Mouse (Mus musculus) embryo, embryonic 11.5 days (tissue): Measurements from ENCODE around the gene Tom1l2.

ENCODE experiments used
- DNase-seq: peaks from one replicate; pipeline ENCODE4 v3.0.0-alpha.2; 2012; ENCODE audit warnings: low read depth, low spot score

Gene Tom1l2

GRCm38 (mm10) chr11:60265271-60265985 lies 87.3 kb downstream of the Tom1l2 start:
- DNase-seq: no peak

GRCm38 (mm10) chr11:60264651-60265050 lies 88.1 kb downstream of the Tom1l2 start:
- no peak for DNase-seq

GRCm38 (mm10) chr11:60262396-60262795 lies 90.3 kb downstream of the Tom1l2 start:
- no peak for DNase-seq

GRCm38 (mm10) chr11:60260743-60261142 lies 92.0 kb downstream of the Tom1l2 start:
- DNase-seq: no peak

GRCm38 (mm10) chr11:60257696-60258095 lies 95.0 kb downstream of the Tom1l2 start:
- DNase-seq: no peak

- no peak for DNase-seq
Observed at GRCm38 (mm10) chr11:60256713-60257112, 96.0 kb downstream of the Tom1l2 start.

GRCm38 (mm10) chr11:60256176-60256681 lies 96.5 kb downstream of the Tom1l2 start:
- no peak for DNase-seq

GRCm38 (mm10) chr11:60255639-60256038 lies 97.1 kb downstream of the Tom1l2 start:
- DNase-seq: no peak

- DNase-seq: no peak
Observed at GRCm38 (mm10) chr11:60255181-60255580, 97.5 kb downstream of the Tom1l2 start.

GRCm38 (mm10) chr11:60254308-60254707 lies 98.4 kb downstream of the Tom1l2 start:
- DNase-seq: no peak

GRCm38 (mm10) chr11:60253546-60253945 lies 99.2 kb downstream of the Tom1l2 start:
- DNase-seq: no peak

- peak; percentile 29 for DNase-seq
Observed at GRCm38 (mm10) chr11:60250971-60251643, 101.6 kb downstream of the Tom1l2 start.

GRCm38 (mm10) chr11:60249885-60250284 lies 102.8 kb downstream of the Tom1l2 start:
- DNase-seq: no peak

GRCm38 (mm10) chr11:60248596-60249404 lies 103.9 kb downstream of the Tom1l2 start:
- DNase-seq: no peak

GRCm38 (mm10) chr11:60247753-60248550 lies 104.8 kb downstream of the Tom1l2 start:
- DNase-seq: no peak

GRCm38 (mm10) chr11:60246077-60246476 lies 106.6 kb downstream of the Tom1l2 start:
- no peak for DNase-seq

- no peak for DNase-seq
Observed at GRCm38 (mm10) chr11:60244503-60245143, 108.1 kb downstream of the Tom1l2 start.

GRCm38 (mm10) chr11:60240509-60240908 lies 112.2 kb downstream of the Tom1l2 start:
- no peak for DNase-seq

GRCm38 (mm10) chr11:60235351-60235750 lies 117.4 kb downstream of the Tom1l2 start:
- DNase-seq: no peak

- no peak for DNase-seq
Observed at GRCm38 (mm10) chr11:60233235-60233634, 119.5 kb downstream of the Tom1l2 start.
